Mouse (Mus musculus) embryonic facial prominence, embryonic 15.5 days (tissue): ENCODE measurements around the gene Mex3d. TPM values are rescaled to one million over a fixed set of nuclear protein-coding genes. Genes with fewer than 3 reads are reported as not detected.
"Not testable (repeated sequence)": the region's sequence is repeated elsewhere in the genome, so short reads cannot be mapped to it uniquely, and the experiment has no call there.

Experiments
- ATAC-seq: fragments of 200-750 bp; cut with Nextera tagmentation; 2 replicates; pipeline ENCODE4 v1.8.0; 2017; ENCODE audit warnings: low read depth, moderate TSS enrichment; ENCODE audit not compliant: insufficient number of reproducible peaks, low FRiP score, low TSS enrichment
- H3K27ac ChIP-seq: fragments of 300-500 bp; sonication (generic); replicated peaks from 2 replicates; pipeline ENCODE4 v1.5.1; 2015; ENCODE audit warnings: mild to moderate bottlenecking, inconsistent platforms
- H3K27me3 ChIP-seq: fragments of 300-500 bp; sonication (generic); 2 replicates; pipeline ENCODE4 v1.6.1; 2015; ENCODE audit warnings: inconsistent platforms
- H3K36me3 ChIP-seq: fragments of 300-500 bp; sonication (generic); 2 replicates; pipeline ENCODE4 v1.6.1; 2015; ENCODE audit warnings: mild to moderate bottlenecking, inconsistent platforms
- H3K4me1 ChIP-seq: fragments of 300-500 bp; sonication (generic); 2 replicates; pipeline ENCODE4 v1.6.1; 2015; ENCODE audit warnings: inconsistent platforms
- H3K4me2 ChIP-seq: fragments of 300-500 bp; sonication (generic); replicated peaks from 2 replicates; pipeline ENCODE4 v1.6.1; 2015; ENCODE audit warnings: mild to moderate bottlenecking, inconsistent platforms
- H3K4me3 ChIP-seq: fragments of 300-500 bp; sonication (generic); replicated peaks from 2 replicates; pipeline ENCODE4 v1.5.1; 2015; ENCODE audit warnings: mild to moderate bottlenecking, inconsistent platforms
- H3K9ac ChIP-seq: fragments of 300-500 bp; sonication (generic); 2 replicates; pipeline ENCODE4 v1.6.1; 2015; ENCODE audit warnings: inconsistent platforms
- H3K9me3 ChIP-seq: fragments of 300-500 bp; sonication (generic); replicated peaks from 2 replicates; pipeline ENCODE4 v1.6.1; 2016; ENCODE audit warnings: inconsistent platforms
- WGBS: fragments of 180-500 bp; shearing (Covaris S2); methylation state at CpG from one replicate; pipeline ENCODE4 v1.1.7; 2015; 5-methylcytosine and 5-hydroxymethylcytosine counted together
- polyA plus RNA-seq: library from polyadenylated mRNA; unstranded; fragments of >200 nt; fragmentation: Nextera tagmentation; extraction: Ambion mirVana; gene quantifications from 2 replicates; pipeline ENCODE4 v1.2.1, GENCODE M21; 2015

The Mex3d gene
- polyA plus RNA-seq, 1 experiment from 2014 or later = 7.2 TPM

DNA sequence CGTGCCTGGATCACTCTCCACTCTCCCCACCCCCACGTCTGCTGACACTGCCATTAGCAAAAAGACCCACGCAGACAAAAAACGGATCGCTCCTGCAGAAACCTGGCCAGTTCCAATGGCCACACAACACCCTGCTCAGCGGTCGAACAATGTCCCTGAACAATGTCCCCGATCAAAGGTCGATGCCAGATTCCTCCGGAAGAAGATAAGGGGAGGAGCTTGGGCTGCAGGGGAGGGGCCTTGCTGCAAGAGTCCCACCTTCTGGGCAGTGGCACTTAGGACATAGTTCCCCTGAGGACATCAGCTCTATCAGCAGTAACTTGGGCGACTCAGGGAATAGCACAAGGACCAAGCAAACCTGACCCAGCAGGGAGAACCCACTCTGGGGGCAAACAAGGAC lies 35.6 kb downstream of the Mex3d start:
- 26% methylated on average over 11 of the region's 11 CpGs for WGBS
- H3K27me3 ChIP-seq = peaks cover 90% of the 10 kb centered on the region

DNA sequence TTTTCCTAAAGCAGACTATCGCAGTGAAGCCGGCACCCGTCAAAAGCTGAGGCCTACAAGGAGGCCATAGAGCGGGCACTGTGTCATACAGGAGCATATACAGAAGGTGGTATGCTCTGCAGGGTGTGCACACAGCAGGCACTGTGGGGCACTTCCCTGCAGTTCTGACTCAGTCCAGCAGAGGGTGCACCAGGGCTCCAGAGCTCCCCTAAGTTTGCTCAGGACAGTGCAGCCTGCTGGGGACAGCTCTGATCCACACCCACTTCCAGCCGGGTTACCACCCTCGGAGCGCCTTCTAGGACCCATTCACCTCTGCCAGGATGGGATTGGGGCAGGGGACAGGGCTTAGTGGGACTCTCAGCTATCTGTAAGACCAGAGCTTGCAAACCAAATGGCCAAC lies 37.2 kb downstream of the Mex3d start:
- Histone ChIP-seq H3K4me1 (peaks cover 31% of the 10 kb centered on the region), H3K27me3 (peaks cover 86% of the 10 kb centered on the region), H3K9ac (no peak overlapping the region), H3K4me3 (no peak overlapping the region), H3K36me3 (no peaks in the 10 kb centered on the region), H3K27ac (no peak overlapping the region), H3K9me3 (no peaks in the 10 kb centered on the region), H3K4me2 (no peak overlapping the region)
- 4% methylated on average over 7 of the region's 7 CpGs for WGBS
- peak; percentile 72; the same call in 1 of the 2 replicates for ATAC-seq

More for the DNA sequence above, 35.6 kb downstream of the Mex3d start:
- Histone ChIP-seq H3K4me2 (no peak overlapping the region), H3K9ac (no peak overlapping the region), H3K4me3 (no peak overlapping the region), H3K9me3 (no peaks in the 10 kb centered on the region), H3K4me1 (peaks cover 44% of the 10 kb centered on the region), H3K27ac (no peak overlapping the region), H3K36me3 (no peaks in the 10 kb centered on the region)
- ATAC-seq = no peak

DNA sequence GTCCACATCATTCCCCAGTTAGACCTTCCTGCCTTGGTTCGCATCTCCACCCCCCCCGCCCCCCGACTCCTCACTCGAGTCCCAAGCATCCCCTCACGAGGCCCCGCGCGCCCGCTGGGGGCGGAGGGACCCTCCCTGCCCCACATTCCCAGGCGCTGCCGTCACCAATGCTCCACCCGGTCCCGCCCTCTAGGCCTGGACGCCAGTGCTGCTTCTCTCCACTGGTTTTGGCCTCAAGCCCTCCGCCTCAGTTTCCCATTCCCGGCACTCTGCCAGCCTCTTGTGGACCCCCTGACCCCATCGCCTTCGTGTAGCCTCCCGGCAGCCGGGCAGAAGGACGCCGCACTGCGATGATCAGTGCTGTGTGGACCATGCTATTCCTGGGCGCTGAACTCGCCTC lies 38.5 kb downstream of the Mex3d start:
- H3K9me3 ChIP-seq = no peaks in the 10 kb centered on the region
- H3K4me3 ChIP-seq = peak overlapping the region; percentile 39
- ATAC-seq = 0 out of 2 replicates have a peak, but pooled peaks have one; percentile 11
- no peak overlapping the region for H3K27ac ChIP-seq
- no peaks in the 10 kb centered on the region for H3K36me3 ChIP-seq
- H3K4me1 ChIP-seq = peaks cover 43% of the 10 kb centered on the region
- H3K9ac ChIP-seq = 0 out of 2 replicates have a peak overlapping the region, but pooled peaks have one; percentile 28
- H3K4me2 ChIP-seq = peak overlapping the region; percentile 61
- WGBS = 15% methylated on average over 26 of the region's 26 CpGs
- peaks cover 87% of the 10 kb centered on the region for H3K27me3 ChIP-seq

DNA sequence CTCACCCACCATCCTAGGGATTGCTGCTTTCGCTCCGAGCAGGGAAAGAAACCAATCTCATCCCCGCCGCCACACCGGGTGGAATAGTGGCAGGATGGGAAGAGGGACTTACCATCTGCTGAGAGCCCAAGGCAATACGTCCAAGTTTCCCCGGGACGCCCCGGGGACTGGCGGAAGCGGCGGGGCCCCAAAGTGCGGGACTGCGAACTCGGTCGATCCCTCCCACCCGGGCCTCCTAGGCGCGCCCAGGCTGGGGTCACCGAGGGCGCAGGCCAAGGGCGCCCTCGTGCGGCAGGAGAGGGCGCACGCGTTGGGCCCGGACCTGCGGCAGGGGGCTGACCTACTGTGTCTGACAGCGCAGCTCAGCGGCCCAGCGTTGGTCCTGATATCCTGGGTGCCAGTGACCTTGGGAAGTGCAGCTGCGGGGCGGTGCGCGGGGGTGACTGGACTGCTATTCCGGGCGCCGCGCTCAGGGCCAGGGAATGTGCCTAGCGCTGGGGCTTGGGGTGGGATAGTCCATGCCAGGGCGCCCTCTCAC lies 39.1 kb downstream of the Mex3d start, which contains the start of gene Adamtsl5:
Gene Adamtsl5, minus strand, starts transcription at position 169 of the 538 bp plus-strand sequence.
- H3K27ac ChIP-seq = no peak within 1 kb of the TSS
- WGBS = 3% methylated on average over 40 of the region's 42 CpGs
- H3K4me2 ChIP-seq = peak within 1 kb of the TSS; percentile 61
- H3K36me3 ChIP-seq = no peaks in the 10 kb centered on the region
- H3K4me1 ChIP-seq = peaks cover 50% of the 10 kb centered on the region
- H3K4me3 ChIP-seq = peak within 1 kb of the TSS; percentile 39
- peaks cover 91% of the 10 kb centered on the region for H3K27me3 ChIP-seq
- H3K9me3 ChIP-seq = no peaks in the 10 kb centered on the region
- peak; percentile 47; the same call in 1 of the 2 replicates for ATAC-seq
- H3K9ac ChIP-seq = peak within 1 kb of the TSS; percentile 28; the same call in 1 of the 2 replicates

DNA sequence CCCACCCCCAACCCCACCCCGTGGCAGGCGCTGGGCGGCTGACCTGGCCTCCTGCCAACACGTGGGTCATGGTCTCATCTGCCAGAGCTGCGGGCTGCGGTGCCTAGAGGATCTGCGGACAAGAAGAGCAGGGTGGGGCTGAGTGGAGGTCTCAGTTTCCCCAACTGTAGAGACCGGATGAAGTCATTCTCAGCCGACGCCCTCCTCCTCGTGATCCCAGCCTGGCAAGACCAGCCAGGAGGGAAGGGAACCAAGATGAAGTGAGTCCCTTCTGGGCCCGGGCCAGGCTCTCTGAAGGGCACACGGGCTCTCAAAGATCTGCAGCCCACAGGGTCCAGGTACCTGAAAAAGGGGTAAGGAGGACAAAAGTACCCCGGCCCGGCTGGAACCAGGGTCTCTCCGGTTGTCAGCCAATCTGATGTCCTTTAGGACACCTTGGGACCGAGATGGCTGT lies 39.9 kb downstream of the Mex3d start:
- Histone ChIP-seq H3K9ac (no peak overlapping the region), H3K27me3 (peaks cover 89% of the 10 kb centered on the region), H3K9me3 (no peaks in the 10 kb centered on the region), H3K27ac (no peak overlapping the region), H3K4me2 (peak overlapping the region; percentile 61), H3K4me3 (peak overlapping the region; percentile 39), H3K36me3 (no peaks in the 10 kb centered on the region), H3K4me1 (peaks cover 56% of the 10 kb centered on the region)
- 13% methylated on average over 17 of the region's 17 CpGs for WGBS
- no peak for ATAC-seq

DNA sequence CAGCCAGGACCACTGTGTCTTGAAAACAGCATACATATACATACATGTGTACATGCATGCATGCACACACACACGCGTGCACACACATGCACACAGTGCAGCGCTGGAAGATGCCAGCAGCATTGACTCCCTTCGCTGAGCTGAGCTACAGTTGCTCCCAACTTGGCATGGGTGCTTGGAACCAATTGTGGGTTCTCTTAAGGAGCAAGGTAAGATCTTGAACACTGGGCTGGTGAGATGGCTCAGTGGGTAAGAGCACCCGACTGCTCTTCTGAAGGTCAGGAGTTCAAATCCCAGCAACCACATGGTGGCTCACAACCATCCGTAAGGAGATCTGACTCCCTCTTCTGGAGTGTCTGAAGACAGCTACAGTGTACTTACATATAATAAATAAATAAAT lies 41.5 kb downstream of the Mex3d start:
- H3K9me3 ChIP-seq, H3K4me3 ChIP-seq, H3K27ac ChIP-seq, H3K36me3 ChIP-seq, H3K4me2 ChIP-seq, ATAC-seq, H3K9ac ChIP-seq: not testable (repeated sequence)
- H3K27me3 ChIP-seq = peaks cover 91% of the 10 kb centered on the region
- peaks cover 71% of the 10 kb centered on the region for H3K4me1 ChIP-seq
- 77% methylated on average over 6 of the region's 6 CpGs for WGBS

DNA sequence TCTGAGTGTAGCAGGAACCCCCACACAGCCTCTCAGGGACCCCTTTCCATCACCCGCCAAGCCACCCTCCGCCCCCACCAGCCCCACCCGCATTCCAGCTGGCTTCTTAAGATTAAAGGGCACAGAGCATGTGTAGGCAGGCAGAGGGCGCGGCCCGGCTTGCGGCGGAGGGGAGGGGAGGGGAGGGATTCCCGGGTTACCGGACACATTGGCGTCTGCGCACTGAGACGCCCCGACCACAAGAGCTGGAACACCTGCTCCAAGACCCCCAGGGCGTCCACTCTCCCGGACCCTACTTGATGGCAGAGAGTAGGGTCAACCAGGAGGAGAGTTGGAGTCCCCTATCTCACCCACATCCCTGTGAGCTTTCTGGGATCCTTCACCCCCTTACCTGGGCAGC lies 42.3 kb downstream of the Mex3d start:
- Histone ChIP-seq H3K4me1 (peaks cover 76% of the 10 kb centered on the region), H3K36me3 (no peaks in the 10 kb centered on the region), H3K9ac (no peak overlapping the region), H3K4me2 (peak overlapping the region; percentile 57), H3K9me3 (no peaks in the 10 kb centered on the region), H3K27ac (peak overlapping the region; percentile 56), H3K4me3 (peak overlapping the region; percentile 10; the same call in 1 of the 2 replicates), H3K27me3 (peaks cover 93% of the 10 kb centered on the region)
- ATAC-seq = no peak
- WGBS = 1% methylated on average over 16 of the region's 16 CpGs

DNA sequence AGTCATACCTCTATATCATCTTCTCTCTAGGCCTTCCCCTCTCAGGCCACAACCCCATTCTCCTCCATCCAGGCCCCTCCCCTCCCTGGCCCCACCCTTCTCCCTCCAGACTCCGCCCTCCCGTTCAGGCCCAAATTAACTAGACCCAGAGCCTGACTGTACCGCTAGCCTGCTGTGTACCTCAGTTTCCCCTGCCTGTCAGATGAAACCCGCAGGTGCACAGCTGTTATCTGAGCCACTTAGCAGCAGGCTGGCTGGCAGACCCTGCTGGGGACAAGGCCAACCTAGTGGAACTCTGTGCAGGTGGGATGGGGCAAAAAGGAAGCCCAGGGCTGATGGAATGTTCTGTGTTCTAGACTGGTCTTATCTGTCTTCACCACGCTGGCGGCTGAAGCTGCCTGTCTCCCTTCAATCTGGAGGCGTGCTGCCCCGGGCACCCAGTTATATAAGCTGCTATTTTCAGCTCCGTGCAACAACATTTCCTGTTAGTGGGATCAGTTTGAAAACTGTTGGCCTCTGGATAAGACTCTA lies 43.3 kb downstream of the Mex3d start:
- H3K4me1 ChIP-seq = peaks cover 74% of the 10 kb centered on the region
- ATAC-seq = no peak

DNA sequence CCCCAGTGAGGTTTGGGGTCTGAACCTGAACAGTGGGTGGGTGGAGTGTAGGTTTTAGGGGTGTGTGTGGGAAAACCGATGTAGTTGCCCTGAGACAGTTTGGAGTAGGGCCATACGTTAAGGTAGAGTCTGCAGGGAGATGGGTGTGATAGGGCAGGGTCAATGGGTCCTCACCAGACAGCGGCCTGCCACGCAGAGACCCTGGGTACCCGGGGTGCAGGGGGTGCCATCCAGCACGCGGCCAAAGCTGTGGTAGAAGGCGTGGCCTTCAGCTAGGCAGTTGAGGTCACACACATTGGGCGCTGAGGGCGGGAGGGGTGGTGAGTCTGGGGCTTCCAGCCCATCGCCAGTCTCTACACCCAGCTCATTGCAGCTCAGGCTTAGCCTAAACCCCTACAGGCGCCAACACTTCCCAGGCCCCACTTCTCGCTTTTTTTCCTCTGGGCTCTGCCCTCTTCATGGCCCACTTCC lies 44.0 kb downstream of the Mex3d start:
- Histone ChIP-seq H3K9me3 (no peaks in the 10 kb centered on the region), H3K9ac (no peak overlapping the region), H3K4me1 (peaks cover 66% of the 10 kb centered on the region), H3K4me3 (peak overlapping the region; percentile 39), H3K27me3 (peaks cover 77% of the 10 kb centered on the region), H3K36me3 (no peaks in the 10 kb centered on the region), H3K4me2 (peak overlapping the region; percentile 57), H3K27ac (peak overlapping the region; percentile 65; the same call in 1 of the 2 replicates)
- ATAC-seq = no peak; the same call in 1 of the 2 replicates
- 26% methylated on average over 13 of the region's 13 CpGs for WGBS

More for the DNA sequence above, 43.3 kb downstream of the Mex3d start:
- Histone ChIP-seq H3K36me3 (no peaks in the 10 kb centered on the region), H3K9me3 (no peaks in the 10 kb centered on the region), H3K4me3 (peak overlapping the region; percentile 16), H3K27ac (peak overlapping the region; percentile 56), H3K9ac (no peak overlapping the region), H3K4me2 (peak overlapping the region; percentile 57), H3K27me3 (peaks cover 85% of the 10 kb centered on the region)
- 33% methylated on average over 9 of the region's 9 CpGs for WGBS

DNA sequence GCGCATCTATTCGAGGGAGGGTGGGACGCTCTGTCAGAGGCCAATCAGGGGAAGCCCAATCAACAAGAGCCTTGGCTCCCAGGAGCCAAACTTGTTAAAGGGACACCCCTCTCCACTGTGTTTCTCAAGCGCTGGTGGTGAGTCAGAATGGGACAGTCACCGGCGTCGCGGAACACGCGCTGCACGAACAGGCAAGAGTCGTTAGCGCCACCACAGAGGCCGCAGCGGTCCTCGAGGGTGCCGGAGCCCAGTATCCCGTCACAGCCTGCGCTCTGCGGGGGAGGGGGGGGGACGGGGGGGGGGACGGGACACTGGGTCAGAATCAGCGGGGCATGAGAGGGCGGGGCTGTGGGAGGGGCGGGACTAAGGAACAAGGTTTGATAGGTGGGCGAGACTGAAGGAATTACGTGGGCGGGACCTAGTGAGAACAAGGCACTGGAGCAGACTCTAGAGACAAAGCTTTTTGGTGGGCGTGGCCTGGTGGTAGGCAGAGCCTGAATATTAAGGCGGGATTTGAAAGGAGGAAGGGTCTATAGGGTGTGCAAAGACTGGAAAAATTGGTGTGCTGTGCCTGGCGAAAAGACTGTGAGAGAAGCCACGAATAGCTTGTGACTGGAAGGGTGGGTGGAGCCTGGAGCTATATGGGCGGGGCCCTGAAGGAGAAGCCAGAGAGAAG lies 44.6 kb downstream of the Mex3d start:
- under 1% methylated on average over 32 of the region's 33 CpGs for WGBS
- Histone ChIP-seq H3K4me3 (peak overlapping the region; percentile 39), H3K9ac (no peak overlapping the region), H3K4me2 (peak overlapping the region; percentile 57), H3K9me3 (no peaks in the 10 kb centered on the region), H3K4me1 (peaks cover 61% of the 10 kb centered on the region), H3K36me3 (no peaks in the 10 kb centered on the region), H3K27ac (peak overlapping the region; percentile 65; the same call in 1 of the 2 replicates), H3K27me3 (peaks cover 72% of the 10 kb centered on the region)
- peak; percentile 82 for ATAC-seq

DNA sequence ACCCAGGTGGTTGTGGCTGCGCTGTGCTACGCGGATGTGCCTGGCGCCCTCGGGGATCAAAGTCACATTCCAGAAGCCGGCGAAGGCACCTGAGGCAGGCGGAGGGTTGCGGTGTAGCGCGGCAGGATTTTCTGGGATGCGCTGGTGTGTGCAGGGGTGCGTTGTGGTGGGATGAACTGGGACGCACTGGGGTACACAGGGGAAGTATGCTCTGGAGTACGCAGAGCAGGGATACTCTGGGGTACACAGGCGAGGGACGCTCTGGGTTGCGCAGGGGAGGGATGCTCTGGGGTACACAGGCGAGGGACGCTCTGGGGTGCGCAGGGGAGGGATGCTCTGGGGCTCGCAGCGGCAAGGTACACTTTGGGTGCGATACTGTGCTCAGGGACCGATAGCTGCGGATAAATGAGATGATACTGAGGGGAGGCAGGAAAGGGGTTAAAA lies 45.1 kb downstream of the Mex3d start:
- peak overlapping the region; percentile 57 for H3K4me2 ChIP-seq
- no peak for ATAC-seq
- H3K4me3 ChIP-seq = peak overlapping the region; percentile 39
- 0 out of 2 replicates have a peak overlapping the region, but pooled peaks have one; percentile 65 for H3K27ac ChIP-seq
- H3K9me3 ChIP-seq = no peaks in the 10 kb centered on the region
- H3K27me3 ChIP-seq = peaks cover 66% of the 10 kb centered on the region
- H3K4me1 ChIP-seq = peaks cover 57% of the 10 kb centered on the region
- under 1% methylated on average over 26 of the region's 26 CpGs for WGBS
- H3K9ac ChIP-seq = no peak overlapping the region
- H3K36me3 ChIP-seq = no peaks in the 10 kb centered on the region
